Mouse (Mus musculus) lung, embryonic 16.5 days (tissue): ENCODE results near the gene Tmprss11d. TPM values are rescaled to one million over a fixed set of nuclear protein-coding genes. Genes with fewer than 3 reads are reported as not detected.

Source experiments
- ATAC-seq: fragments of 200-750 bp; cut with Nextera tagmentation; 2 replicates; pipeline ENCODE4 v1.8.0; 2017; ENCODE audit warnings: low read depth, mild to moderate bottlenecking, moderate library complexity
- H3K27ac ChIP-seq: fragments of 300-500 bp; sonication (generic); 2 replicates; pipeline ENCODE4 v1.5.1; 2014; ENCODE audit warnings: mild to moderate bottlenecking, control low read depth, low read length
- H3K27me3 ChIP-seq: fragments of 300-500 bp; sonication (generic); 2 replicates; pipeline ENCODE4 v1.6.1; 2014; ENCODE audit warnings: low read depth, low read length, mixed read lengths; ENCODE audit not compliant: control insufficient read depth, insufficient read depth
- H3K36me3 ChIP-seq: fragments of 300-500 bp; sonication (generic); 2 replicates; pipeline ENCODE4 v1.6.1; 2014; ENCODE audit warnings: low read length; ENCODE audit not compliant: control insufficient read depth, insufficient read depth
- H3K4me1 ChIP-seq: fragments of 300-500 bp; sonication (generic); replicated peaks from 2 replicates; pipeline ENCODE4 v1.6.1; 2014; ENCODE audit warnings: low read length, mixed read lengths; ENCODE audit not compliant: control insufficient read depth, insufficient read depth
- H3K4me2 ChIP-seq: fragments of 300-500 bp; sonication (generic); 2 replicates; pipeline ENCODE4 v1.6.1; 2014; ENCODE audit warnings: low read depth, low read length, control low read depth
- H3K4me3 ChIP-seq: fragments of 300-500 bp; sonication (generic); 2 replicates; pipeline ENCODE4 v1.5.1; 2014; ENCODE audit warnings: mild to moderate bottlenecking, low read length, control low read depth
- H3K9ac ChIP-seq: fragments of 300-500 bp; sonication (generic); 2 replicates; pipeline ENCODE4 v1.6.1; 2014; ENCODE audit warnings: low read length, control low read depth
- H3K9me3 ChIP-seq: fragments of 300-500 bp; sonication (generic); 2 replicates; pipeline ENCODE4 v1.6.1; 2016; ENCODE audit warnings: low read length; ENCODE audit not compliant: control insufficient read depth
- WGBS: fragments of 180-500 bp; shearing (Covaris S2); extraction: QIAGEN DNeasy Blood & Tissue Kit; methylation state at CpG from one replicate; pipeline ENCODE4 v1.1.7; 2014; 5-methylcytosine and 5-hydroxymethylcytosine counted together
- polyA plus RNA-seq: library from polyadenylated mRNA; unstranded; fragments of >200 nt; fragmentation: Nextera tagmentation; extraction: Ambion mirVana; gene quantifications from 2 replicates; pipeline ENCODE4 v1.2.1, GENCODE M21; 2015

Tmprss11d gene
- 0.08 TPM in 1 of 2 replicates, not detected in the other for polyA plus RNA-seq

- 46% methylated on average over 3 of the region's 3 CpGs for WGBS
- ATAC-seq, result no peak
- Histone ChIP-seq H3K36me3 (no peaks in the 10 kb centered on the region), H3K27ac (no peak within 1 kb of the TSS), H3K4me1 (no peaks in the 10 kb centered on the region), H3K27me3 (no peaks in the 10 kb centered on the region), H3K9ac (no peak within 1 kb of the TSS), H3K9me3 (no peaks in the 10 kb centered on the region), H3K4me3 (no peak within 1 kb of the TSS), H3K4me2 (no peak within 1 kb of the TSS)
Observed at GRCm38 (mm10) chr5:86373320-86373719, at the start of gene Tmprss11d. Tmprss11d (minus strand) TSS chr5:86373420.

GRCm38 (mm10) chr5:86421323-86422028 is 48.3 kb upstream of the Tmprss11d start:
- Histone ChIP-seq H3K9ac (no peak overlapping the region), H3K9me3 (no peaks in the 10 kb centered on the region), H3K36me3 (no peaks in the 10 kb centered on the region), H3K4me3 (no peak overlapping the region), H3K4me1 (no peaks in the 10 kb centered on the region), H3K27ac (no peak overlapping the region), H3K4me2 (no peak overlapping the region), H3K27me3 (no peaks in the 10 kb centered on the region)
- ATAC-seq, result no peak
- WGBS, result 58% methylated on average over 3 of the region's 3 CpGs

- WGBS, result 24% methylated on average over 4 of the region's 4 CpGs
- H3K27ac ChIP-seq, result no peak overlapping the region
- H3K36me3 ChIP-seq, result no peaks in the 10 kb centered on the region
- H3K4me2 ChIP-seq, result no peak overlapping the region
- H3K4me3 ChIP-seq, result no peak overlapping the region
- H3K27me3 ChIP-seq, result no peaks in the 10 kb centered on the region
- no peaks in the 10 kb centered on the region for H3K4me1 ChIP-seq
- no peaks in the 10 kb centered on the region for H3K9me3 ChIP-seq
- no peak for ATAC-seq
- no peak overlapping the region for H3K9ac ChIP-seq
Observed at GRCm38 (mm10) chr5:86419494-86419893, 46.3 kb upstream of the Tmprss11d start.

GRCm38 (mm10) chr5:86414280-86414679 is 41.1 kb upstream of the Tmprss11d start:
- no peak overlapping the region for H3K4me2 ChIP-seq
- 73% methylated on average over 7 of the region's 7 CpGs for WGBS
- H3K36me3 ChIP-seq, result no peaks in the 10 kb centered on the region
- no peaks in the 10 kb centered on the region for H3K27me3 ChIP-seq
- H3K9ac ChIP-seq, result no peak overlapping the region
- no peak for ATAC-seq
- no peaks in the 10 kb centered on the region for H3K9me3 ChIP-seq
- no peak overlapping the region for H3K4me3 ChIP-seq
- no peak overlapping the region for H3K27ac ChIP-seq
- H3K4me1 ChIP-seq, result no peaks in the 10 kb centered on the region

- no peak overlapping the region for H3K9ac ChIP-seq
- H3K27me3 ChIP-seq, result no peaks in the 10 kb centered on the region
- H3K4me1 ChIP-seq, result no peaks in the 10 kb centered on the region
- no peaks in the 10 kb centered on the region for H3K36me3 ChIP-seq
- no peak overlapping the region for H3K4me2 ChIP-seq
- H3K9me3 ChIP-seq, result no peaks in the 10 kb centered on the region
- no peak for ATAC-seq
- H3K27ac ChIP-seq, result no peak overlapping the region
- WGBS, result 20% methylated on average over 3 of the region's 3 CpGs
- H3K4me3 ChIP-seq, result no peak overlapping the region
Observed at GRCm38 (mm10) chr5:86410815-86411214, 37.6 kb upstream of the Tmprss11d start.

- Histone ChIP-seq H3K4me2 (no peak overlapping the region), H3K9me3 (no peaks in the 10 kb centered on the region), H3K4me1 (no peaks in the 10 kb centered on the region), H3K27me3 (no peaks in the 10 kb centered on the region), H3K27ac (no peak overlapping the region), H3K4me3 (no peak overlapping the region), H3K9ac (no peak overlapping the region), H3K36me3 (no peaks in the 10 kb centered on the region)
- ATAC-seq, result no peak
- 98% methylated on average over 2 of the region's 2 CpGs for WGBS
Observed at GRCm38 (mm10) chr5:86407941-86408340, 34.7 kb upstream of the Tmprss11d start.

GRCm38 (mm10) chr5:86407191-86407590 is 34.0 kb upstream of the Tmprss11d start:
- Histone ChIP-seq H3K4me2 (no peak overlapping the region), H3K4me3 (no peak overlapping the region), H3K27ac (no peak overlapping the region), H3K27me3 (no peaks in the 10 kb centered on the region), H3K36me3 (no peaks in the 10 kb centered on the region), H3K9me3 (no peaks in the 10 kb centered on the region), H3K4me1 (no peaks in the 10 kb centered on the region), H3K9ac (no peak overlapping the region)
- no peak for ATAC-seq
- 87% methylated on average over 3 of the region's 3 CpGs for WGBS

GRCm38 (mm10) chr5:86359412-86359985 is 13.7 kb downstream of the Tmprss11d start:
- Histone ChIP-seq H3K36me3 (no peaks in the 10 kb centered on the region), H3K4me3 (no peak overlapping the region), H3K9me3 (no peaks in the 10 kb centered on the region), H3K27me3 (no peaks in the 10 kb centered on the region), H3K4me2 (no peak overlapping the region), H3K9ac (no peak overlapping the region), H3K4me1 (no peaks in the 10 kb centered on the region), H3K27ac (no peak overlapping the region)
- 66% methylated on average over 4 of the region's 4 CpGs for WGBS
- ATAC-seq, result no peak

GRCm38 (mm10) chr5:86352966-86353365 is 20.3 kb downstream of the Tmprss11d start:
- ATAC-seq, result no peak
- Histone ChIP-seq H3K4me2 (no peak overlapping the region), H3K27me3 (no peaks in the 10 kb centered on the region), H3K9ac (no peak overlapping the region), H3K4me1 (no peaks in the 10 kb centered on the region), H3K4me3 (no peak overlapping the region), H3K27ac (no peak overlapping the region), H3K9me3 (no peaks in the 10 kb centered on the region), H3K36me3 (no peaks in the 10 kb centered on the region)
- 15% methylated on average over 7 of the region's 7 CpGs for WGBS
